Mouse (Mus musculus) hindbrain, embryonic 14.5 days (tissue): Measurements from ENCODE around the gene Kcnj10. TPM values are rescaled to one million over a fixed set of nuclear protein-coding genes. Genes with fewer than 3 reads are reported as not detected.

Experiments used
- ATAC-seq: fragments of 200-750 bp; cut with Nextera tagmentation; 2 replicates; pipeline ENCODE4 v1.8.0; 2017; ENCODE audit warnings: moderate number of reproducible peaks, mild to moderate bottlenecking, moderate TSS enrichment, moderate library complexity; ENCODE audit not compliant: low FRiP score
- DNase-seq: peaks from one replicate; pipeline ENCODE4 v3.0.0-alpha.2; 2015; ENCODE audit warnings: low spot score
- H3K27ac ChIP-seq: fragments of 300-500 bp; sonication (generic); 2 replicates; pipeline ENCODE4 v1.5.1; 2014; ENCODE audit warnings: mild to moderate bottlenecking, moderate library complexity
- H3K27me3 ChIP-seq: fragments of 300-500 bp; sonication (generic); 2 replicates; pipeline ENCODE4 v1.6.1; 2014; ENCODE audit warnings: mild to moderate bottlenecking, low read length, mixed read lengths; ENCODE audit not compliant: control insufficient read depth, insufficient read depth
- H3K36me3 ChIP-seq: fragments of 300-500 bp; sonication (generic); replicated peaks from 2 replicates; pipeline ENCODE4 v1.6.1; 2014; ENCODE audit not compliant: control insufficient read depth, insufficient read depth
- H3K4me1 ChIP-seq: fragments of 300-500 bp; sonication (generic); replicated peaks from 2 replicates; pipeline ENCODE4 v1.6.1; 2014; ENCODE audit warnings: antibody characterized with exemption, low read length, mixed read lengths; ENCODE audit not compliant: control insufficient read depth, insufficient read depth
- H3K4me2 ChIP-seq: fragments of 300-500 bp; sonication (generic); replicated peaks from 2 replicates; pipeline ENCODE4 v1.6.1; 2014; ENCODE audit warnings: mild to moderate bottlenecking, moderate library complexity
- H3K4me3 ChIP-seq: fragments of 300-500 bp; sonication (generic); replicated peaks from 2 replicates; pipeline ENCODE4 v1.5.1; 2014; ENCODE audit warnings: mild to moderate bottlenecking, low read length
- H3K9ac ChIP-seq: fragments of 300-500 bp; sonication (generic); 2 replicates; pipeline ENCODE4 v1.6.1; 2014
- H3K9me3 ChIP-seq: fragments of 300-500 bp; sonication (generic); 2 replicates; pipeline ENCODE4 v1.6.1; 2016; ENCODE audit warnings: low read length; ENCODE audit not compliant: control insufficient read depth
- WGBS: fragments of 180-500 bp; shearing (Covaris S2); extraction: QIAGEN DNeasy Blood & Tissue Kit; methylation state at CpG from one replicate; pipeline ENCODE4 v1.1.7; 2014; 5-methylcytosine and 5-hydroxymethylcytosine counted together
- polyA plus RNA-seq: library from polyadenylated mRNA; unstranded; fragments of >200 nt; fragmentation: Nextera tagmentation; extraction: Ambion mirVana; gene quantifications from 2 replicates; pipeline ENCODE4 v1.2.1, GENCODE M21; 2014

Kcnj10 gene
- polyA plus RNA-seq, 1 experiment from 2014 or later, result 2.8 TPM

- Histone ChIP-seq H3K36me3 (no peaks in the 10 kb centered on the region), H3K4me3 (no peak overlapping the region), H3K9ac (no peak overlapping the region), H3K27me3 (no peaks in the 10 kb centered on the region), H3K4me2 (no peak overlapping the region), H3K9me3 (no peaks in the 10 kb centered on the region), H3K27ac (no peak overlapping the region), H3K4me1 (no peaks in the 10 kb centered on the region; the same call in 1 of the 2 replicates)
- 77% methylated on average over 15 of the region's 15 CpGs for WGBS
- DNase-seq, result no peak
- no peak for ATAC-seq
Observed at GRCm38 (mm10) chr1:172335804-172336203, 5.2 kb upstream of the Kcnj10 start.

GRCm38 (mm10) chr1:172337411-172338185, 3.4 kb upstream of the Kcnj10 start:
- no peaks in the 10 kb centered on the region; the same call in 1 of the 2 replicates for H3K4me1 ChIP-seq
- H3K4me2 ChIP-seq, result no peak overlapping the region
- H3K9ac ChIP-seq, result no peak overlapping the region
- no peak for ATAC-seq
- no peaks in the 10 kb centered on the region for H3K27me3 ChIP-seq
- no peaks in the 10 kb centered on the region for H3K9me3 ChIP-seq
- H3K36me3 ChIP-seq, result no peaks in the 10 kb centered on the region
- WGBS, result 29% methylated on average over 2 of the region's 2 CpGs
- H3K4me3 ChIP-seq, result no peak overlapping the region
- no peak for DNase-seq
- H3K27ac ChIP-seq, result no peak overlapping the region

- H3K9me3 ChIP-seq, result no peaks in the 10 kb centered on the region
- peak; percentile 5 for ATAC-seq
- H3K36me3 ChIP-seq, result no peaks in the 10 kb centered on the region
- no peak for DNase-seq
- peak overlapping the region; percentile 34 for H3K4me3 ChIP-seq
- peak overlapping the region; percentile 65 for H3K4me2 ChIP-seq
- 18% methylated on average over 10 of the region's 10 CpGs for WGBS
- H3K27me3 ChIP-seq, result no peaks in the 10 kb centered on the region
- peak overlapping the region; percentile 16; the same call in 1 of the 2 replicates for H3K9ac ChIP-seq
- peak overlapping the region; percentile 47; the same call in 1 of the 2 replicates for H3K27ac ChIP-seq
- no peaks in the 10 kb centered on the region; the same call in 1 of the 2 replicates for H3K4me1 ChIP-seq
Observed at GRCm38 (mm10) chr1:172341386-172341785, 376 bp downstream of the Kcnj10 start.

- Histone ChIP-seq H3K36me3 (no peaks in the 10 kb centered on the region), H3K4me3 (peak overlapping the region; percentile 34; the same call in 1 of the 2 replicates), H3K4me1 (no peaks in the 10 kb centered on the region; the same call in 1 of the 2 replicates), H3K9me3 (no peaks in the 10 kb centered on the region), H3K4me2 (peak overlapping the region; percentile 65), H3K27ac (no peak overlapping the region), H3K9ac (no peak overlapping the region), H3K27me3 (no peaks in the 10 kb centered on the region)
- WGBS, result 76% methylated on average over 3 of the region's 3 CpGs
- DNase-seq, result no peak
- peak; percentile 75 for ATAC-seq
Observed at GRCm38 (mm10) chr1:172342729-172343128, 1.7 kb downstream of the Kcnj10 start.

GRCm38 (mm10) chr1:172343914-172344313, 2.9 kb downstream of the Kcnj10 start:
- H3K27ac ChIP-seq, result peak overlapping the region; percentile 70
- H3K4me2 ChIP-seq, result peak overlapping the region; percentile 36

GRCm38 (mm10) chr1:172344820-172345219, 3.8 kb downstream of the Kcnj10 start:
- DNase-seq (no peak), ATAC-seq (no peak)
- no peak overlapping the region for H3K4me2 ChIP-seq
- H3K36me3 ChIP-seq, result no peaks in the 10 kb centered on the region
- no peak overlapping the region for H3K9ac ChIP-seq
- no peak overlapping the region for H3K27ac ChIP-seq
- peaks cover 7% of the 10 kb centered on the region for H3K4me1 ChIP-seq
- H3K9me3 ChIP-seq, result no peaks in the 10 kb centered on the region
- no peak overlapping the region for H3K4me3 ChIP-seq
- H3K27me3 ChIP-seq, result no peaks in the 10 kb centered on the region
- WGBS, result 76% methylated on average over 7 of the region's 7 CpGs

More at GRCm38 (mm10) chr1:172343914-172344313, 2.9 kb downstream of the Kcnj10 start:
- Histone ChIP-seq H3K9ac (no peak overlapping the region), H3K4me1 (no peaks in the 10 kb centered on the region; the same call in 1 of the 2 replicates), H3K4me3 (no peak overlapping the region), H3K9me3 (no peaks in the 10 kb centered on the region), H3K36me3 (no peaks in the 10 kb centered on the region), H3K27me3 (no peaks in the 10 kb centered on the region)
- whole genome bisulfite sequencing, result 49% methylated on average over 3 of the region's 3 CpGs
- no peak for ATAC-seq
- no peak for DNase-seq

GRCm38 (mm10) chr1:172346707-172347106, 5.7 kb downstream of the Kcnj10 start:
- ATAC-seq (no peak), DNase-seq (no peak)
- no peaks in the 10 kb centered on the region for H3K27me3 ChIP-seq
- H3K36me3 ChIP-seq, result no peaks in the 10 kb centered on the region
- H3K27ac ChIP-seq, result no peak overlapping the region
- no peaks in the 10 kb centered on the region for H3K9me3 ChIP-seq
- H3K4me2 ChIP-seq, result no peak overlapping the region
- H3K4me1 ChIP-seq, result peaks cover 18% of the 10 kb centered on the region
- no peak overlapping the region for H3K9ac ChIP-seq
- 86% methylated on average over 10 of the region's 10 CpGs for WGBS
- H3K4me3 ChIP-seq, result no peak overlapping the region

- ATAC-seq (no peak), DNase-seq (no peak)
- Histone ChIP-seq H3K27ac (no peak overlapping the region), H3K4me3 (no peak overlapping the region), H3K9ac (no peak overlapping the region), H3K27me3 (no peaks in the 10 kb centered on the region), H3K4me2 (no peak overlapping the region), H3K9me3 (no peaks in the 10 kb centered on the region), H3K36me3 (no peaks in the 10 kb centered on the region), H3K4me1 (peaks cover 18% of the 10 kb centered on the region)
- WGBS, result 84% methylated on average over 12 of the region's 12 CpGs
Observed at GRCm38 (mm10) chr1:172347382-172347781, 6.4 kb downstream of the Kcnj10 start.

- peak; percentile 18; the same call in 1 of the 2 replicates for ATAC-seq
- Histone ChIP-seq H3K4me2 (peak overlapping the region; percentile 18; the same call in 1 of the 2 replicates), H3K36me3 (no peaks in the 10 kb centered on the region), H3K4me1 (peaks cover 18% of the 10 kb centered on the region), H3K9me3 (no peaks in the 10 kb centered on the region), H3K27ac (peak overlapping the region; percentile 74), H3K4me3 (no peak overlapping the region), H3K27me3 (no peaks in the 10 kb centered on the region), H3K9ac (0 out of 2 replicates have a peak overlapping the region, but pooled peaks have one; percentile 39)
- no peak for DNase-seq
- WGBS, result 27% methylated on average over 5 of the region's 5 CpGs
Observed at GRCm38 (mm10) chr1:172349504-172349903, 8.5 kb downstream of the Kcnj10 start.
